Mouse (Mus musculus) urinary bladder, postnatal 4 days (tissue): ENCODE data around the gene Wdr66.
A peak's percentile ranks its signal among the peaks of the same experiment; 100 is the strongest.

Source experiments
- DNase-seq, 2 experiments: peaks; one replicate each; pipeline ENCODE4 v3.0.0; 2021 to 2022; ENCODE audit warnings: low spot score in 2 of 2

Gene Wdr66

DNA sequence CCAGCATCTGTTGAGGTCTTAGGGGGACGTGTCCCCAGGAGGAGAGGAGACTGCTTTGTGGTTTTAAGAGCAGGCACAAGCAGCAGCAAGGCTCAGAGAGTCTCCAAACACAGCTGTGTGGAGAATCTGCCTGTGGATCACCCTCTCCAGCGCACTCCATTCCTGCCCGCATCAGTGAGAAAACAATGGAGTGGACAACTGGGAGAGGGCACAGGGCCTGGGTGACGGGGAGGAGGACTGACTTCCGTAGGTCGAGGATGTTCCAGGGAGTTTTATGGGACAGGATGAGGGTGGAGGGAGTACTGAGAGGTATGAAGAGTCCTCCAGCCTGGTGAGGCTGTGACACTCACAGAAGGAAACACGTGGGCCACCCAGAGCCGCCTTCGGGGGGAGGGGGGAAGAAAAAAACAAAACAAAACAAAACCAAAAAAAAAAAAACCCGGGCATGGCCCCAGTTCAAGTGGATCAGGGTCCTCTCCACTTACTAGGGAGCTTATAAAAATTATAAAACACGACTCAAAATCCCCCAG is 62.0 kb downstream of the Wdr66 start:
- no peak for DNase-seq

DNA sequence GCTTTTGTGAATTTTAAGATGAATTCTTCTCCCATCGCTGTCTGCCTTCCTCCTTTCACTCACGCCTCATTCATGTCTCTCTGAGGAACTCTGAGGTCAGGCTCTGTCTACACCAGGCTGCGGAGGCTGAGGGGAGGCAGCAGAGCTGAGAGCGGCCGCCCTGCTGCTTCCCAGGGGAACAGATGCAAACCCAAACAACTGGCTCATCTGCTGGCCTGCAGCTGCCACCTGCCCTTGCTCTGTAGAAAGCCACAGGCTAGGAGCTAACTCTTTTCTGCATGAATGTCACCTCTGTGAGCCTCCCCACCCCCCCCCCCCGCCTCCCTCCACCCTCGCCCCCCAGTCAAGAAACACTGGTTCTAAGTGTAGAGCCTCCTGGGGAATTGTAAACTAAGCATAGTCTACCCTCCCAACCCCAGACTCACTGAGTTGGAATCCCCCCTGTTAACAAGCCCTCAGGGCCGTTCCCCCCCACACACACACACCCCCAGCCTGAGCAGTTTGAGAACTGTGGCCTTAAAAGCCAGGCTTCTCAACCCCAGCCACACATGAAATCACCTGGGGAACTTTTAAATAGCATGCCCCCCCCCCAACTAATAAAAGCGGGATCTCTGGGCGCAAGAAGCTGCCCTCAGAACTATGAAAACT is 63.4 kb downstream of the Wdr66 start:
- no peak for DNase-seq

DNA sequence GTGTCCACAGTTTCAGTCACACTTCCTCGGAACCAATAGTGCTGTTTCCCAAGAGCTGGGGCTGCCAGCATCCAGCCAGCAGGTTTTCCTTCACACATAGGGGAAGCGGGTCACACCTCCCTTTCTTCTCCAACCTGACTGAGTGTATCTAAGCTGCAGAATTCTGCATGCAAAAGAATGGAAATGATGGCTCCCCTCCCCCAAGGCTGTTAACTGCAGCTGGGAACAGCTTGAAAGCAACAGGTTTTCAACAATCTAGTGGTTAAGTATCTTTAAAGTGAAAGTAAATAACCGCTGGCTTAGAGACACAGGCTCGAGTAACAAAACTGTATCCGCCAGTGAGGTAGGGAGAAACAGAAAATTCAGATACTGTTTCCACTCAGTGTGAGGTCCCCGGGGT is 66.1 kb downstream of the Wdr66 start:
- no peak for DNase-seq

DNA sequence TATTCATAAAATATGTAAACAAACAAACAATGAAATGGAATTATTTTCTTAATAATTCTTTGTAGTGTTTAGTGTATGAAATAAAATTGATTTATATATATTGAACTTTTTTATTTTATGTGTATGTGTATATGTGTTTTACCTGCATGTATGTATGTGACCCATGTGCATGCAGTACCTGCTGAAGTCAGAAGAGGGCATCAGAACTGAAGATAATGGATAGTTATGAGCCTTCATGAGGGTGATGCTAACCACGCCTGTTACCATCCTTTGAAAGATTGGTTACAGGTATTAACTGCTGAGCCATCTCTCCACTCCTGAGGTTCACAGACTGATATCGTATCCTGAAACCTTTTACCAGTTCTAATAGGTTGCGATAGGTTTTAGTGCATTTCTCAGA is 68.2 kb downstream of the Wdr66 start:
- DNase-seq: no peak

DNA sequence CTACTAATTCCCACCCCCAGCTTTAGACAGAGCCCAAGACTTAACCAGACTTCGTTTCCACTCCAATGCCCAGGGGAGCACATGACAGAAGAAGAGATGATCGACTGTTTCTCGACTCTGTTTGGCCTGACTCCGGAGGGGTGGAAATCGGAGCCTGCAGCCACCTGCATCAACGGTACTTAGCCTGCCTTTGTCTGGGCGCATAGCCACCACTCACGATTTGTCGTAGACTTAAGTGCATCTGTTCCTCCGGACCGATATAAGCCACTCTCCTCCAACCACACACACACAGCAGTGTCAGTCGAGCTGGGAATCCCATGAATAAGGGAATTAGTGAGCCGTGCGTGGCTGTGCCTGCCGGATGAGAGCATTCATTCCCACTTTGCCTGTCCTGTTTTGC is 72.3 kb downstream of the Wdr66 start:
- DNase-seq: no peak

DNA sequence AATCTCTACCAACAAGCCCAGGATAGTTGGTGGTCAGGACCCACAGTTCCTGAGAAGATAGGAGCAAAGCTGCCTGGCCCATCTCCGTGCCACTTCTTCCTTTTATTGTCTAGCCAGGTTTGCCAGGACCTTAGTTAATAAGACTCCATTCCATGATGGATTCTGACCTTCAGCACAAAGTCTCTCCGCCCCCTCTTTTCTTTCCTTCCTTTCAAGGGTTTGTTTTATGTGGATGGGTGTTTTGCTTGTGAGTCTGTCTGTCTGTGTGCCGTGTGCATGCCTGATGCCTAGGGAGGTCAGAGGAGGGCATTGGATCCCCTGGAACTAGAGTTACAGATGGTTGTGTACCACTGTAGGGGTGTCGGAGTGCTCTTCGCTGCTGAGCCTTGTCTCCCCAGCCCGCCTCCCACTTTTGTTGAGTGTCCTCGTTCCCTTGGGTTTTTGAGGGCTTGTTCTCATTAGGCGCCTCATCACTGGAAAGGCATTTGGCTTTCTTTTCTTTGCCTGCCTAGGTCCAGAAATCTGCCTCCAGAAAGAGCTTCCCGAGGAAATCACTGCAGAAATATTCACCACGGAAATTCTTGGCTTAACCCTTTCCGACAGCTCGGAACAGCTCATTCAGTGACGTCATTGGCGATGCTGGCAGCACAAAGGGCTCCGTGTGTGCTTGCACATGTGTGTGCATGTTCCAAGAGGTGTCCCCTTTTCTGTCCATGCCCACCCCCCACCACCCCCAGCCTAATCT is 74.3 kb downstream of the Wdr66 start:
- peak in 1 of 2 experiments; percentile 35 for DNase-seq

DNA sequence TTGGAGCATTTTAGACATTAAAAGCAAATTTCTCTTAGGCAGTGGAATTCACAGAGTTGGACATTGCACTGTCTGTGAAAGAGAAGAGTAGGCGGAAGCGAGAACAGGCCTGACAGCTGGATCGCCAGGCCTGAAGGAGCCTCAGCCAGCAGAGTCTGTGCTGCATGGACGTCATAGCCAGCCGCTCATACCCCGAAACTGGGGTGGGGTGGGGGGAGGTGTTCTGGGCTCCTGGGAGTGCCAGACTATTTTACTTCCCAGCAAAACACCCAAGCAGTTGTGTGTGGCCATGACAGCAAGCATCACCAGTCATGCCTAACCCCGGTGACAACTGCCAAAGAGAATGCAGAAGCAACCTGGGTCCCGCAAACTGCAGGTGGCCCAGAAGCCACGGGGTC is 74.8 kb downstream of the Wdr66 start:
- peak in 1 of 2 experiments; percentile 28 for DNase-seq

DNA sequence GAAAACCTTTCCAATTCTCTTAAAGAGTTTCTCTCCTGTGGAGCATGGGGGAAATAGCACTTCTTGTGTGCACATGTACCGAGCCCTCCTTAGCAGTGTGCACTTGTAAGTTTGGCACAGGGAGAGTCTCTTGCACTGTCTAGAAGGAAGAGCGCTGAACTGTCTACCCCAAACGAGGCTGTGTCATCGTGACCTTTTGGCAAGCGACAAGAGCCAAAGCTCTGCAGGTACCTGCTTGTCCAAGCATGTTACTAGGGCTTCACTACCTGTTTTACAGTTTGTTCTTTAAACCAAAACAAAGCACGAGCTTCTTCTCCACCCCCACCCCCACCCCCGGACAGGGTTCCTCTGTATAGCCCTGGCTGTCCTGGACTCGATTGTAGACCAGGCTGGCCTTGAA is 75.8 kb downstream of the Wdr66 start:
- DNase-seq: no peak

DNA sequence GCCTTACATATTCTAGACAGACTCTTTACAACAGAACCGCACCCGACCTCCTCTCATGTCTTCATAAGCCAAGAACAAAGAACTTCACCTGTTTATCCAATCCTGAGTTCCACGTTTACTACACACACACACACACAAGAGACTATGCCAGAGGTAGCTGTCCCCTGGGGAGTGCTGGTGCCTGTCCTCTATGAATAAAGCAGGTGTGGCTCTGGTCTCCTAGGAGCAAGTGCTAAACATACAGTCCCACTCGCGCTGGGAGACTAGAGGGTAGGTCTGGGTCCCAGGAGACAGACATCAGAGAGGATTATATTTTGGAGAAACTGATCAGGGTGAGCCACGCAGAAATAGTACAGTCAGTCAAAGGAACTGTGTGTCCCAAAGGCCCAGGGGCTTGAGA is 81.7 kb downstream of the Wdr66 start:
- no peak for DNase-seq

DNA sequence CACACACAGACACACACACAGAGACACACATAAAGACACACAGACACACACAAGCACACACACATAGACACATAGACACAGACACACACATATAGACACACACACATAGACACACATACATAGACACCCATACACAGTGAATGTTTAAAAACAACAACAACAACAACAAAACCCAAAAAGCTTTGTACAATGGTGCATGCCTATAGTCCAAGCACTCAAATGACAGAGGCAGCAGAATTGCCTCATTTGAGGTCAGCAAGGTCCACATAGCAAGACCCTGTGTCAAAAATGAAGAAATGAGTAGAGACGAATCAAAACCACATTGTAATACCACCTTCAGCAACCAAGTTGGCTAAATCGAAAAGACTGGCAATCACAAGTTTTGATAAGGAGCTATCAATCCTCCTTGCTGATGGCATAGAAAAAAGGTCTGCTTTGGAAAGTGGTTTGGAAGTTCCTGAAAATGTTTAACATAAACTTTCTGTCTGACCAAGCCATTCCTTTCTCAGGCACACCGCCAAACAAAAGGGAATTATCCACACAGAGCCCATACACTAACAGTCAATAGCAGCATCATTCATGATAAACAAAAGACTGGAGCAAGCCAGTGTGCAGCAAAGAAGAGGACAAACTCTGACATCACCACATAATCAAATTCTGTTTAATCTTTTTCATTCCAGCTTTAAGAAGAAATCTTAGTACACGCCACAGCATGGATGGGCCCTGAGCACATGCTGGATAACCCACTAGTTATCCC is 84.5 kb downstream of the Wdr66 start:
- no peak for DNase-seq

DNA sequence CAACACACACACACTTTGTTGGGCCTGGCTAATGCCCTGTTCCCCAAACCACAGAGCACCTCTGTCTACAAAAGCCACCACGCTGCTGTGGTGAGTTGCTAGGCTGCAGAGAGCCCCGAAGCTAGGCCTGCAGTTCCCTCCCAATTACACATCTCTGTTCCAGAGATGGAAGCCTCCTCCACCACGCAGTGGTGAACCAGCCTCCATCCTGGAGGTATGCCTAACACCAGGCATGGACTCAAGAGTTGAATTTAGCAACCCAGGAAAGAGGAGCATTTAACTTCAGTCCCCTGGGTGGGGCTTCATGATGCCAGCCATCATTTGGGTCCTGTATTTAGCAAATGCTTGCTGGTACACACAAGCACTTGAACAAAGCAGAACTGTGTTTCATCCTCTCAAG is 86.6 kb downstream of the Wdr66 start:
- DNase-seq: no peak

DNA sequence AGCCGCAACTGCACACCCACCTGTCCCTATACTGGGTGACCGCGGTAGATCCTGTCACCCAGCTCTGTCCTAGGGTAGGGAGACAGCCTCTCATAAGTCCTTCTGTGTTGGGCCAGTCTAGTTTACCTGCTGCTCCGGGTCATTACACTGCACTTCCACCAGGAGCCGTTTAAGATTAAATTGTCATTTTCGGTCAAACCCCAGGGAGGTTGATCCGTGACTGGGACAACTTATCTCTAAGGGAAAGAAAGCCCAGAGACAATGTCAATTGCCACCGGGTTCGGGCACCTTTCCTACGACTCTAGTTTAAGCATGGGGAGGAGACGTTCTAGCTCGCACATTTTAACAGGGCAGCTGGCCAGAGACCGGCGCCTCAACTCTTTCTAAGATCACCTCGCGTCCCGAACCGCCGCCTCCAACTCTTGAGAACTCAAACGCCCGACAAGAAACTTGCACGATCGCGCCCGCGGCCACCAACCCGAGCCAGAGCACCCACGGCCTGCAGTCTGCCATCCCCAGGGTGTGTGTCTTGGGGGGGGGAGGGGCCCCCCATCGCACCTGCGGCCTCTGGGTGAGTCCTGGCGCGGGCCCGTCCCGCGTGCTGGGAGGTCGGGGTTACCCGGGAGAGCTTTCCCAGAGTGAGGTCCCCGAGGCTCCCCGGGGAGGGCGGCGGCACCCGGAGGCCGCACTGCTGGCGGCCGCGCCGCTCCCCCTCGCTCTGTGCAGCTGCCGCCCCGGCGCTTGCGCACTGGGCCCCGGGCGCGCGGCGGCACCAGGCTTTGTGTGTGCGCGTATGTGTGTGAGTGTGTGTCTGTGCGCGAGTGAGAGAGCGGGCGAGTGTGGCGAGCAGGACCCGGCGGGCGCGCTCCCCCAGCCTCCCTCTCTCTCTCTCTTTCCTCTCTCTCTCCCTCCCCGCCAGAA is 92.1 kb downstream of the Wdr66 start, which contains the start of gene Bcl7a:
Gene Bcl7a (plus strand): TSS at position 128 of the 921 bp plus-strand sequence.
- peak; percentile 86 to 89 for DNase-seq

DNA sequence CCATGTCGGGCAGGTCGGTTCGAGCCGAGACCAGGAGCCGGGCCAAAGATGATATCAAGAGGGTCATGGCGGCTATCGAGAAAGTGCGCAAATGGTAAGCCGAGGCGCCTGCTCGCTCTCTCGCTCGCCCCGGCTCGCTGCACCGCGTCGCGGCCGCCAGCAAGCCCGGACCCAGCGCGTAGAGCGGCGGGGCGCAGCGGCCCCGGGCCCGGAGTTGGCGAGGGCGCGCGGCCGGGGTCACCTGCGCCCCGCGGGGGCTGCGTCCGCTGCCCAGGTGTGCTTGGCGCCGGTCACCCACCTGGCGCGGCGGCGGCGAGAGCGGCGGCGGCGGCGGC is 92.7 kb downstream of the Wdr66 start:
- DNase-seq: no peak

DNA sequence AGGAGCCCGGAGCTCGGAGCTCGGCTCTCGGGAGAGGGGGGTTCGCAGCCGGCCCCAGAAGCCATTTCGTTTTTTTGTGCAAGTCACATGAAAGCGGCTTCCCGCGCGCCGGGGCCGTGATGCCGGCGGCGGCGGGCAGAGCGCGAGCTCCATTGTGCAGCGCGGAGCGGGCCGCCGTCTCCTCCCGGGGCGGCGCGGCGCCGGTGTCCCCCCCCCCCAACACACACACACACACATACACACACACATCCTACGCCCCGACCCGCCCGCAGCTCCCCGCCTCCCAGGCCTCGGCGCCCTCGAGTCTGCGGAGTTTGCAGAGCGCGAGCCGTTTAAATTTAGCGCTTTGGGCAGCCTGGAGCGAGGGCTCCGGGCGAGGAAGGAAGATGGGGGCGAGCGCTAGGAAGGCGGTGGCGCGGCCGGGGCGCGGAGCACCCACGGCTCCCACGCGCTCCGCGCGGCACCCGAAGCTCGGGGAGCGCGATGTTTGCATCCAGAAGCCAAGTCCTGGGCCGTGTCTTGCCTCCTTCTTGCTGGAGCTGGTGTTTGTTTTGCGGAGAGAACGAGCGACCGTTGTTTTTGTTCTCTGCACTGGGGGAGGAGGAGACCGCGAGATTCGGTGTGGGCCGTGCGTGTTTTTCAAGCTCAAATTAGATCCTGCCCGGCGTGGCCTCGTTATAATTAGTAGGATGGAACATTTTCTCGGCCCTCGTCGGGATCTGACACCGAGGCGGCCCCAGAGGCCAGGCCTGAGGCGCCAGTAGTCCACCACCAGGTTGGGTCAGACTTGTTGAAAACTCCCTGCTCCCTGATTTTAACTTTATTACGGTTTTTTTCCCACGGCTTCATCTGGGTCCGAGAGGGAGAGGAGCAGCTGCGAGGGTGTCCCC is 93.3 kb downstream of the Wdr66 start:
- DNase-seq: peak in 1 of 2 experiments; percentile 61

DNA sequence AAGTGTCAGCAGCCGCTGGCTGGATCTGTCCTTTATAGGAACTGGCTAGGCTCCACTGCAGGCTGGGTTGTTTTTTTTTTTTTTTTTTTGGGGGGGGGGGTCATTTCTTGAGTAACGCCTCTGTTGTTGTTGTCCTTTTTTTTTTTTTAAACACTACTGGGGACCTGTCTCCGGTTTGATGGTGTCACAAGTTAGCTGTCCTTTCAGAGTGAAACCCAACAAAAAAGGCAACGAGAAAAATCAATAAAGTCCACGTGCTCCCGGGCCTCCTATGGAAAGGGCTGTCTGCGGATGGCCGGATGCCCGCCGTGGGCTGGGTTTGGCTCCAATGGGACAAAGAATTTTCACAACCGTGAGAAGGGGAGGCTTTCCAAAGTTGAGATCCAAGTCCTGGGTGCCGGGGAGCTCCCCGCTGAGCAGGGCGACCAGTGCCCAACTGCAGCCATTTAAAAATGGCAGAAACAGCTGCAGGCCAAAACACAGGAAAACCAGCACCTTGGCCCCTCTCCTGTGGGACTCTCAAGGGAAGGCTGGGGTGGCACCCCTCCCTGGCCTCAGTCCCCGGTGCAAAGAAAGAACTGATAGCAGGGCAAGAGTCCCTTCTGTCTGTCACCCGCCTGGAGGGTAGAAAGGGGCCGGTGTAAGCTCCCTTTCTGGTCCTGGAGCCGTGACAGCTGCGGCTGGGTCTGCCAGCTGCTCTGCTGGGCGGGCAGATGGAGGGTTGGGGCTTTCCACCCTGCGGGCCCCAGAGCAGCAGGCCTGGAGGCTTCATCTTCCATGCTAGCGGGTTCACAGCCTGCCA is 94.2 kb downstream of the Wdr66 start:
- peak; percentile 69 to 79 for DNase-seq

DNA sequence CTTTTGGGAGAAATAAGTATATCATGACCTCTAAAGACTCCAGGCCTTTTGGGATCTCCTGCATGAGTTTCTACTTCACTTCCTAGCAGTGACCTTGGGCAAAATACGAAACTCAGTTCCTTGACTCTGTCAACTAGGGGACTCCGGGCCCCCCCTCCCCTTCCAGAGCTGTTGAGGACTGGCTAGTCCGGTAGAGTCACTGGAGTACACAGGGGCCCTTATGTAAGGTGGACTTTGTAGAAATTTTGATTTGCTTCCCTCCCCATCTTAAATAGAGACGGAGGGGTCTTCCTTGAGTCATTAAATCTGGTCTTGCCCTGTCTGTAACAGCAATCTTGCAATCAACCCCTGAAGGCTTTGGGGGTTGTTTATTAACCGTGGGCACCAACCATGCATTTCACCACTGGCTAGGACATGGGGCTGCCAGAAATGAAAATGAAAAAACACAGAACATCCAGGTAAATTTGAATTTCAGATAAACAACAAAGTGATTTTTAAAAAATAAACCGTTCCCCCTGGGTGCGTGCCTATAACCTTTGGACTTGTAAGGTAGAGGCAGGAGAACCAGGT is 94.9 kb downstream of the Wdr66 start:
- no peak for DNase-seq

DNA sequence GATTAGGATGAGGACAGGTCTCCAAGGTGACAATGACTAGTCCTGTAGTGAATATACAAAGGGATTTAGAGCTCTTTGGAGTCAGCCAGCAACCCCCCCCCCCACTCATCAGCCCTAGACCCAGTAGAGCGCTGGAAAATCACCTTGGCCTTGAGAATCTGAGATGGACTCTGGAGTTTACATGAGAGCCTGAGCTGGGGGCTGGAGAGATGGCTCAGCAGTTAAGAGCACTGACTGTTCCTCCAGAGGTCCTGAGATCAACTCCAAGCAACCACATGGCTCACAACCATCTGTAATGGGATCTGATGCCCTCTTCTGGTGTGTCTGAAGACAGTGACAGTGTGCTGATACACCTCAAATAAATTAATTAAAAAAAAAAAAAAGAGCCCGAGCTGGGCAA is 96.1 kb downstream of the Wdr66 start:
- DNase-seq: no peak

DNA sequence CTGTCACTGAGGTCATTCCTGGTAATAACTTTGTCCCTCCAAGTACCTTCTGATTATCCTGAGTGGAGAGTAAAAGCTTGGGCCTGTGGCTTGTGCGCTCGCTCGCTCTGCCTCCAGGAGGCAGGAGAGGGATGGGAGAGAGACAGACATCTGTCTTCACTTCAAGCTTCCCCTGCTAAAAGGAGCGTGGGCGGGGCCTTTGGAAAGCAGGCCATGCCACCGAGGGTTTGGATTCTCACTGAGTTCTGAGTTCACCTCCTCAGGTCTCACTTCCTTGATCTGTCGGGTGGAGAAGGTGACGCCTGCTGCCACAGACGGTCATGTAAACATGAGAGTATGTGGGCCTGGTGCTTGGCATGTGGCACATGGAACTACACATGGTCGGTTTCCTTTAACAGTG is 98.5 kb downstream of the Wdr66 start:
- no peak for DNase-seq

DNA sequence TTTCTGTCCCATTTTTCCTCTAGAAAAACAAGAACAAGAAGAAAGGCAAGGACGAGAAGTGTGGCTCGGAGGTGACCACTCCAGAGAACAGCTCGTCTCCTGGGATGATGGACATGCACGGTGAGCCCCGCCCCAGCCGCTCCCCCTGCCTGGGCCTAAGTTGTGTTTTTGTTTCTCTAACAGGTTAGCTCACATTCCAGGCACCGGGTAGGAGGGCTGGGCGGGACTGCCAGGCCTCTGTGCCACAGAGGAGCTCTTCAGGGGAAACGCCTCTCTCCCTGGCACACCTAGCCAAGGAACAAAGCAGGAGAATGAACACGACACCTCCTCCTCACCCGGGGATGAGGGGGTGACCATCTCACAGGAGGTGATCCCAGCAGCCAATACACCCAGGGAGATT is 104.0 kb downstream of the Wdr66 start:
- peak in 1 of 2 experiments; percentile 65 for DNase-seq
